Mouse (Mus musculus) kidney, adult 11 months (tissue): ENCODE data around the gene Erbin.
A peak's percentile ranks its signal among the peaks of the same experiment; 100 is the strongest.

Experiments
- DNase-seq: peaks from one replicate; pipeline ENCODE4 v3.0.0; 2022

Erbin gene

DNA sequence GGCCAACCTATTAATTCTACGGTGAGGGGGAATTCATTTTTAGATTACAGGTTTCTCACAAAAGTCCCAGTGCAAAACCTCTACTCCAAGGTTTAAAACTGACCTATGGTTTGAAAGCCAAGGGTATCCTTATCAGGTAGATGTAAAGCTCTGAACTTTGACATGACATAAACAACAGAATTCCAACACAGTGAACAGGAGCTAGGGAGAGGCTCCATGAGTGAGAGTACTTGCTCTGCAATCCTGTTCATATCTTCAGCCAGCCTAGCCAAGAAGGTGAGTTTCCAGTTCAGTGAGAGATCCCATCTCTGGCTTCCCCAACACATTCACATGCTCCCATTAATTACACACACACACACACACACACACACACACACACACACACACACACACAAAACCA lies 9.7 kb downstream of the Erbin start:
- DNase-seq, result no peak

DNA sequence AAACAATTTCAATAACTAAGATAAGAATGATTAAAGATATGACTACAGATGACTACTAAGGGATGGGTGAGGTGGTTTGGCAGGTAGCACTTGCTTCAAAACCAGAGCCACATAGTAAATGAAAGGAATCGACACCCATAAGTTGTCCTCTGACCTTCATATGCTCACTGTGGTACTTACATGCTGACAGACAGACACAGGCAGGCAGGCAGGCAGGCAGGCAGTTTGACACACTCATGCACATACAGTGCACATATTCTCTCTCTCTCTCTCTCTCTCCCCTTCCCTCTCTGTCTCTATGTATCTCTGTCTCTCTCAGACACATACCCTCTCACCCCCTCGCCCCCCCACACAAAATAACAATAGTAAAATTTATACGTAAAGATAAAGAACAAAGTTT lies 10.4 kb downstream of the Erbin start:
- no peak for DNase-seq

GRCm38 (mm10) chr13:103900015-103900414 lies 20.3 kb downstream of the Erbin start:
- no peak for DNase-seq

DNA sequence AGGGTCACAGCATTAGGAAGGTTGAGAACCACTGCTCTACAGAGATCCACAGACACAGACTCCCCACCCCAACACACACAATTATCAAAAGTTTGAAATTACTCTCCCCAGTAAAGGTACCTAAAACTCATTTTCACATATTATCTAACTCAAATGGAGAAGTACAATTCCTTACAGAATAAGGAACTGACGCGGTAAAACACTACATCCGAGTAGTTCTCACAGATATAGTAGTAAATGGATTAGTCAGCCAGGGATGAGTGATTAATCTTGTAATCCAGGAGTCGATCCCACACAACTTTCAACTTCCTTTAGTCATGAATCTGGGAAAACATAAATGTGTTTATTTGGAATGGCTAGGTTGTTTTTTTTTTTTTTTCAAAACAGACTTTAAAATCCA lies 22.7 kb downstream of the Erbin start:
- no peak for DNase-seq

GRCm38 (mm10) chr13:103893065-103893464 lies 27.2 kb downstream of the Erbin start:
- no peak for DNase-seq

GRCm38 (mm10) chr13:103890038-103890437 lies 30.3 kb downstream of the Erbin start:
- no peak for DNase-seq

DNA sequence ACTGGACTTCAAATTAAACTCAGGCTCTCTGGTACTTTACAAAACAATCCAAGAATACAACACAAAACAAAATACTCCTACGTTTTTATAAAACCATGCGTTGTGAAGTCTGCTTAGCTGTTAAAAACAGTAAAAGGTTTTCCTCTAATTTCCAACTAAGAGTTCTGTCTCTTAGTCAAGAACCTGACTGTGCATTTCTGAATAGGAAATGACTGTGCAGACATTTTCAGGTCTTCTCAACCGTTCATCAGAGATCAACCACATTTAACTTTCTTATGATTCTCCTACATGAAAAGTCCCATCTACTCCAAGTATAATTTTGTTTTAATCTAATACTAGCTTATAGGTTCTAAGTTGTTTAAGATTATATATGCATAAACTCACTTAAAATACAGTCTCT lies 33.8 kb downstream of the Erbin start:
- DNase-seq, result no peak

- DNase-seq, result no peak
These were observed 39.1 kb downstream of the Erbin start for GRCm38 (mm10) chr13:103881200-103881599.

- DNase-seq, result no peak
These were observed 43.6 kb downstream of the Erbin start for GRCm38 (mm10) chr13:103876743-103877142.

GRCm38 (mm10) chr13:103875823-103876514 lies 44.3 kb downstream of the Erbin start:
- no peak for DNase-seq

- no peak for DNase-seq
These were observed 49.5 kb downstream of the Erbin start for GRCm38 (mm10) chr13:103870786-103871185.

- no peak for DNase-seq
These were observed 50.2 kb downstream of the Erbin start for GRCm38 (mm10) chr13:103870117-103870516.

DNA sequence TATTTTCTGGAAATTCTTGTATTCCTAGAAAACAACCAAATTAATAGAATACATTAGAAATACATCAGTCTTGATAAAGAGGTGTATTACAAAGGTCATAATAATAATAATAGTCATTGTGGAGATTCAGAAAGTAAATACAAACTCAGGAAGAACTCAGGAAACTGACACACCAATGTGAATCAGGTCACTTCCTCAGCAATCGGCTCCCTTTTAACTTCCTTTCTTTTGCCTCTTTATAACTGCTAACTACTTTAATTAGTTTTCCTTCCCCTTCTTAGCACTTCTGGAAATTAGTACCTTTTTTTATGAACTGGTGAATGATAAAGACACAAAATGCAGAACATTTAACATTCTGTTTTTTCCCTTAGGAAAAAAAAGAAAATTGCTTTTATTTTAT lies 51.4 kb downstream of the Erbin start:
- DNase-seq, result no peak

DNA sequence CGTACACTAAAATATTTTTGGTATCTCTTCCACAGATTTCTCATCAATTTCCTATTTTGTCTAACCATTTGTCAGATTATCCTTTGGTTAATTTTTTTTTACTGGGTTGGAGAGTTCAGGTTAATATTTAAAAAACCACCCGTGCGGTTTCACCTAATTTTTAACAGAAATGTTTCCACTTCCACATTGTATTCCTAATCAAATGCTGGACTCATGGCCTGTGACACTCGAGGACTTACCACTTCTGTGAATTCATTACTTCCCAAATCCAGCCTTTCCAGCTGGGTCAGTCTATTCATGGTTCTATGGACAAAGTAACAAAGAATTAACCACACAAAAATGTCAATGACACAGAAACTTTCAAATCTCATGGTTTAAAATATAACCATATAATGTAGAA lies 58.3 kb downstream of the Erbin start:
- DNase-seq, result peak; percentile 42

DNA sequence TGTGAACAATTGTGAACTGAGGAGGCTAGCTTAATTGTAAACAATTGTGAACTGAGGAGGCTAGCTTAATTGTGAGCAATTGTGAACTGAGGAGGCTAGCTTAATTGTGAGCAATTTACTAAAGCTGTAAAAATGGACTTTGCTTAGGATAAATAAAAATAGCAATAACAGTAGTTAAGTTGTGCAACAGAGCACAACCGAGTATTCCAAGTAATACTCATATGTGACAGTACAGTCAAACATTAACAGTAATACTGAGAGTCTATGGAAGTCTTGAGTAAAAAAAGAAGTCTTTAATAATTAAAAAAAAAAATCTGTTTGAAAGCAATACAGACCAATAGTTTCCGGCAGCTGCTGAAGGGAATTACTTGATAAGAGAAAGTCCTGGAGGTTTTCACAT lies 61.3 kb downstream of the Erbin start:
- no peak for DNase-seq

- no peak for DNase-seq
These were observed 72.7 kb downstream of the Erbin start for GRCm38 (mm10) chr13:103847614-103848013.

DNA sequence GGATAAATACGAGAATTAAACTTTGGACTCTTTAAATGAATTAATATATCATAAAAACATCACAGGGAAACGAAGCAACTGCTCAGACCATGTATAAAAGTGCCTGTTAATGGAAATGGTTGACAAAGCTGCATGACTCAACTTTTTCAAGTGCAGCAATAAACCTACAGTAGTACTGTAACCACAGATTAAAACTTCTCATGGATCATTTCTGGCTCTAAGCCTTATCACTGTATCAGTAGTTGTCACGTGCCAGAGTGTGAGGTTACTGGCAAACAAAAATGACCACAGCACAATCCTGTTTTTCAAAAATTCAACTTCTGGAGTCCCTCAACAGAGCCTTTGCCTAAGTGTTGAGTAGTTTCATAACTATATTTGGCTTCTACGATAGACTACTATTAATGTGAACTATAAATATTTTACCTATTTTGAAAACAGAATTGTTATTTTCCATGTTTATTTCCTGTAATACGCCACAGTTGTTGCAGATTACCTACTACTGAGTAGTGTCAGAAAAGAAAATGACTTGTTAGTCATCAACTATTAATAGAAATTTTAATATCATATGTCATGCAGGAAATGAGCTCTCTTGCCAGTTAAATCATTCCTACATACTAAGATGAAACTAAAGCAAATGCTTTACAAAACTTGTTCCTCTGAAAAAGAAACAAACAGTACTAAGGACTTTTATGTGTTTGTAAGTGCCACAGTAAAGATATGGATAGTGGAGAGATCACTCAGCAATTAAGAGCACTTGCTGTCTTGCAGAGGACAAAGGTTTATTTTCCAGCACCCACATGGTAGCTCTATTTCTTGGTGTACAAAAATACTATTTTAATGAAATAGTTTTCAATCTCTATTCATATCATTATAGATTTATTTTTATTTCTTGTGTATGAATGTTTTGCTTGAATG lies 78.8 kb downstream of the Erbin start:
- no peak for DNase-seq

DNA sequence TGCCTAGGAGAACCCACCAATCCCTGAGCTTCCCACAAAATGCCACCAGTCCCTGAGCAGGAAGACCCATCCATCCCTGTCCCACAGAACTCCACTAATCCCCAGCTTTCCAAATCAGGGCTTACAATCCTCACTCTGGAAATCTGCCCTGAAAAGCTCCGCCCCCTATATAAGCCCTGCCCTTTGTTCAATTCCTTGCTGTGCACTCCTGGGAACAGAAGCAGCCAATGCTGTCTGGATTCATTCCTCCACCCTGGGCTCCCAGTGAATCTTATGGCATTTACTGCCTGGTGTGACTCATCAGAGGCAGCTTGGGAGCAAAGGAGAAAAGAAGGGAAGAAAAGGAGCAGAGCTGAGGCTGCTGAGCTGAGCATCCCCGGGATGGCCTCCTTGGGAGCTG lies 81.7 kb downstream of the Erbin start:
- DNase-seq, result no peak

GRCm38 (mm10) chr13:103829623-103830135 lies 90.6 kb downstream of the Erbin start:
- DNase-seq, result no peak

DNA sequence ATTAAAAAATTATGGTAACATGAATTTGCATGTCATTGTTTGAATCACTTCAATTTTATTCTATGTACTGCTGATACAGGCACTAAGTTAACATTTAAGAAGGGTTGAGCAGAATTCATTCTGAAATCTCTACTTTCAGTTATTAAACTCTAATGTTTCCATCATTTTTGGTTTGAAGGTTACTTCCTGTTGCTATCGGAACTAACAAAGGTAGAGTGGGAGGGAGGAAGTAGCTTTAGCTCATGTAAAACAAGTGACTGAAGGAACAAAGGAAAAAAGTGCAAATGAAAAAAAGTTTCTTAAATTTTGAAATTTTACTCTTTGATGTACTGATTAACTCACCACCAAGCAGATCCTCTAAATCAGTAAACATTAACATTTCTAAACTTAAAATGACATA lies 98.0 kb downstream of the Erbin start:
- no peak for DNase-seq

GRCm38 (mm10) chr13:103819377-103819776 lies 100.9 kb downstream of the Erbin start:
- DNase-seq, result no peak

GRCm38 (mm10) chr13:103817935-103818334 lies 102.4 kb downstream of the Erbin start:
- DNase-seq, result no peak

GRCm38 (mm10) chr13:103807464-103807863 lies 112.8 kb downstream of the Erbin start:
- no peak for DNase-seq

DNA sequence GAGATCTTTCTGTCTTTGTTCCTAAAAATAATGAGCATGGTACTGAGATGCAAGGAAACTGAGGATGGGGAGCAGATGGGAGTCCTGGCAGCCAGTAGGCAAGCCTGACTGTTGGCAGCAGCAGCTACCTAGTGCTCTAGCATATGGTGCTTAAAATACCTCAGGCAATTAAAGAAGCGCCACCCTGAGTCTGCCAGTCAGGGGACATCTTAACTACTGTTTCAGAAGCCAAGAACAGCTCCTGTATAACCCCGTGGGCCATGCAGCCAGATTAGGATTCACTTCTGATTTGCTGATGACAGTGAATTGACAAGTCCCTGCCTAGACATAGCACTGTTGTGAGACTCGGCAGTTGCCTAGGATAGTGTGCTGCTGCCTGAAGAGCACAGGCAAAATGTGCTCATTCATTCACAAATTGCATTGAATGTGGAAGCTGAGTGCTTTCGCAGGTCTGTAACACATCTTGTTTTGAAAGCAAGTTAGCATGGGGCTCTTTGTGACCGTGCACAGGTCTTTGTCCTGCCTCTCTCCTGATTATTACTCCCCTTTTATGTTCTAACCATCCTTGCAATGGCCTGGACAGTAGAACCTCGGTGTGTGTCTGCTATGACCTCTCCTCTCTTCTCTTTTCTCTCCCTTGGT lies 114.0 kb downstream of the Erbin start:
- DNase-seq, result no peak
